Mouse (Mus musculus) gonadal fat pad, adult 2 months (tissue): ENCODE data around the gene Lbp. TPM values are rescaled to one million over a fixed set of nuclear protein-coding genes. Genes with fewer than 3 reads are reported as not detected.

ENCODE experiments used
- DNase-seq: peaks from one replicate; pipeline ENCODE4 v3.0.0-alpha.2; 2012; ENCODE audit warnings: low read depth
- polyA plus RNA-seq: library from polyadenylated mRNA; depleted of rRNA; stranded (reverse); fragments of >200 nt; gene quantifications from 2 replicates; pipeline ENCODE4 v1.2.3, GENCODE M21; 2012

Lbp gene
- polyA plus RNA-seq, 1 experiment, result 360 TPM

DNA sequence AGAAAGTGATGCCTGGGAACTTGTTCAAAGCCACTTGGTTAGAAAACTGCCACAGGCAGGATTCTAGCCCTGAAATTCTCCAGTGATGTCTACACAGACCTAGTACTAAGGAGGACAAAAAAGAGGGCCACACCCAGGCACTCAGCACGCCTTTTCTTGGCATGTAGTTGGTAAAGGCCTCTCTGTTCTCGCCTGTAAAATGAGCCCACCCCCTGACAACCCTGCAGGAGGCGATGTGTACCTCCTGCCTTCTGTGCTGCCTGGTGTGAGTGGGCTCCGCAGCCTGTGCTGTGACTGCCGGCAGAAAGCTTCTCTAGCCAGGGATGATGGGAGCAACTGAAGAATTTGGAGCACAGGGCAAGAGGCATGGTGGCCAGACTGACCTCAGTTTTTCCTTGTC, 2.0 kb downstream of the Lbp start:
- no peak for DNase-seq

DNA sequence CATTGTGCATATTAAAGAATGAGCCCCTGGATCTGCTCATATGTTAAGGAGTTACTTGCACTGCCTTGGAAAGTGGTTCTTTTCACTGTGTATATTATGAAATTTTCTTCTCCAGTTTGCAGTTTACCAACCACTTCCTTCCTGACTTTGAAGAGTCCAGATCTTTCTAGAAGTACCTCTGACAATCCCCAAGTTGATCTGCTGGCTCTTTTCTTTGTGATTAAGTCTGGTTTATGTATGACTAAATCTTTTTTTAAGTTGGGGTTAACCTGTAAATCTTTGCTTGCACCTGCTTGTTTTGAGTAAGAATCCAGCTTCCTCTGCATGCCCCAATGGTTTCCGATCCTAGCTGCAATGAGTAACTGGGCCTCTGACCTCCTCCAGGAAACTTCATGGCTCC, 6.8 kb downstream of the Lbp start:
- no peak for DNase-seq

DNA sequence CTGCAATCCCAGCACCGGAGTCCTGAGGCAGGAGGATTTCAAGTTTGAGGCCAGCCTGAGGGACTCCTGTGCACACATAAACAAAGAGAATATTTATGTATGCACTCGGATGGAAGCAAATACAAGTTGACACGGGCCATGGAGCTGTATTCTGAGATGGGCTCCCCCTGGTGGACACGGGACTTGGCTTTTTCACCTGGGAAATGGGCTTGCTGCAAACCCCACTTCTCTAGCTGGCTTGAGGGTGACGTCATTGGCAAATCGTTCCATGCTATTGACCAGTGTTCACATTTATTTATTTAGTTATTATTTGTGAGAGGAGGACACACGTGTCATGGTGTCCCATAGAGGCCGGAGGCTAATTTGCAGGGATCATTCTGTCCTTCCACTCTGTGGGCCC, 10.1 kb downstream of the Lbp start:
- no peak for DNase-seq

- DNase-seq, result no peak
Measured at GRCm38 (mm10) chr2:158317026-158317425, 10.7 kb downstream of the Lbp start.

- no peak for DNase-seq
Measured at GRCm38 (mm10) chr2:158321596-158321995, 15.3 kb downstream of the Lbp start.

GRCm38 (mm10) chr2:158322845-158323244, 16.6 kb downstream of the Lbp start:
- no peak for DNase-seq

GRCm38 (mm10) chr2:158324531-158325190, 18.4 kb downstream of the Lbp start:
- DNase-seq, result no peak

- no peak for DNase-seq
Measured at GRCm38 (mm10) chr2:158325609-158326008, 19.3 kb downstream of the Lbp start.

DNA sequence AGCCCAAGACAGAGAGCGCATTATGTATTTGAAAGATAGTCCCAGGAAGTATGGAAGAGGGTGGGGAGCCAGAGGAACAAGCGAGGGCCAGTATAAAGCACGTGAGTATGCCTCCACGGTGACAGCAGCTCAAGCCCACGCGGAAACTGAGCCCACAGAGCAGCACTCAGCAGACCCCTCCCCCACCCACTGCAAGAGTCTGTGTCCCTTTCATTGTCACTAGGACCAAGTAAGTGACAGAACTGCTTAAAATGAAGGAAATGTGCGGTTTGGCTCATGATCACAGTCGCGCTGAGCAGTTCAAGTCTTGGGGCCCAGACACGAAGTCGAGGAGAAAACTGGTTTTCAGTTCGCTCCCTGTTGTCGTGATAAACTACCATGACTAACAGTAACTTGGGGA, 28.1 kb downstream of the Lbp start:
- no peak for DNase-seq

DNA sequence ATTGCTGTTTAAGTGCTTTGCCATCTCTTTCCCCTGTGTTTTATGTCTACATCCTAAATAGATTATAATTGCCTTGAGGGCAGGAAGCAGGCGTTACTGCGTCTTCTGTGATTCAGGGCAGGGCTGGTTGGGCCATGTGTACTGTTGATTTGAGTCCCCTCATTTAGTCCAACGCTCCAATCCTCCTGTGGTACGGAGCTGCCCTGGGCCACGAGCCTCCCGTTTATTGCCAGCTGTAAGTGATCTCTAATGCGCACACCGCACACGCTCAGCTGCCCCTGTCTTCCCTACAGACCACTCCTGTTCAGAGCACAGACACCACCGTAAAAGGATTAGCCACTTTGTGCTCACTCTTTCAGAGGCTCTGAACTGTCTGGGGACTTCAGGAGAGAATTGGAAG, 31.4 kb downstream of the Lbp start:
- no peak for DNase-seq

DNA sequence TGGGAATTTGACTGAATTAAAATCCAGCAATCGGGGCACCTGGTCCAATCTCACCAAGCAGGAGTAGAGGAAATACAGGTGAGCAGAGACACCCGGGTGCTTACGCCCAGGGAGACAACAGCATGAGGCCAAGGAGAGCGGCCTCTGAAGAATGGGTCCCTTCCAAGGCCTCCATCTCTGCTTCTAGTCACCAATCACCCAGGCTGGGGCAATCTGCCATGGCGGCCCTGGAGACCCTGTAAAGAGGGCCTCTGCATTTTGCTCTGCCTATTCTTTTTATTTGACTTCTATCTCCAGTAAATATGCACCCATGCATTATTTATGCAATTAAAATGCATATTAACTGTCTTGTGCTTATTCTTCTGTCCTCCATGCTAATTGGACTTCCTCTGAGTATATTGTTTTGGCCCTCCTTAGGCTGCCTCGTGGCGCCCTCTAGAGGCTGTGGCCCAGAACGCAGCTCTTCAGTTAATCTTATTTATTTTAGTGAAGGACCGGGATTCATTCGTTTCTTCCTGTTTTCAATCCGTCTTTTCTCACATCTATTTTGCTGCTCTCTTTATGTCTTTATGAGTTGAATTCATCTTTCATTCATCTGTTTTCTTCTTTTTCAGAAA, 33.8 kb downstream of the Lbp start:
- DNase-seq, result no peak

DNA sequence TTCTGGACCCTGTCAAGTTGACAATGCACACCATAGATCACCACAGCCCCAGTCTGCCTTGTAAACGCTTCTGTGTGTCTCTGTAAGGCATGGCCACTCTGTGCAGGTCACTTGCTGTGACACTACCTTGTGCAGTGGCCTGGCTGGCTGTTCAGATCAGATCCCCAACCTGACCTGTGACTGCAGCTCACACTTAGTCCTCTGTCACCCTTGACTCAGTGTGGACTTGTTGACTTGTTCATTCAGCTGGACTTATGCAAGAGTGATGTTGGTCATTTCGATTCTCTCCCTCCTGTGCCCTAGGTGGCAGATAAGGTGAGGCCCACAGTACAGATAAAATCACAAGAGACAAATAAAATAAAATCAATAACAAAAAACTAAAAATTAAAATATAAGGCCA, 35.0 kb downstream of the Lbp start:
- no peak for DNase-seq

DNA sequence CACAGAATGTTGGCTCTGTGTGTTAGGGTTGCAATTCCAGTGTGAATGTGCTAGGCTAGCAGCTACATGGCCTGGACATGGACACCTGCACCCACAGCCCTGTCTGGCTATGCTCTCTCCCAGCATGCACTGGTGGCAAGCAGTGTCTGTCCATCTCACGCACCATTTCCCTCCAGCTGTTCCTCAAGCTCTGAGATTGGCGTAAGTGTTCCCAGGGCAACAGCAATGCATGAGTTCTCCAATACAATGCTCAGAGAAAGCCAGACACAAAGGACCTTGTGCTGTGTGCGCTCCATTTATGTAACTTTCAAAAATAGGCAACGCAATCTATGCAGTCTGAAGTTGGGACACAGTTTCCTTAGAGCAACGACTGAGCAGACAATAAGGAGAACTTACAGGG, 37.2 kb downstream of the Lbp start:
- DNase-seq, result no peak

DNA sequence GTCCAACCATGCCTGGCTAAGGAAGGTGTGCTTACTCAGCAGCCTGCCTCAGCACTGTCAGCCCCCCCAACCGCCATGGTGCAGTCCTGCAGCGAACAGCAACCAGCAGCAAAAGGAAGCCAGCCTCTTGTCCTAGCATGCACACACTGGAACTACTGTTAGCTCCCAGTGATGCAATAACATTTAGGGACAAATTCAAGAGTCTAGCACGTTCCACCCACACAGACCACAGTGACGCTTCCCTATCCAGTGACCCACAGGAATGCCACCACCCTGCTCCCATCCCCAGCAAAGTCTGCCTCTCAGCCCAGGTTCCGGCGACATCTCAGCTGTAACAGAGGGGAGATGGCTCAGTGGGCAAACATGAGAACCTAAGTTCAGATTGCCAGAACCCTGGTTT, 40.2 kb downstream of the Lbp start:
- no peak for DNase-seq

DNA sequence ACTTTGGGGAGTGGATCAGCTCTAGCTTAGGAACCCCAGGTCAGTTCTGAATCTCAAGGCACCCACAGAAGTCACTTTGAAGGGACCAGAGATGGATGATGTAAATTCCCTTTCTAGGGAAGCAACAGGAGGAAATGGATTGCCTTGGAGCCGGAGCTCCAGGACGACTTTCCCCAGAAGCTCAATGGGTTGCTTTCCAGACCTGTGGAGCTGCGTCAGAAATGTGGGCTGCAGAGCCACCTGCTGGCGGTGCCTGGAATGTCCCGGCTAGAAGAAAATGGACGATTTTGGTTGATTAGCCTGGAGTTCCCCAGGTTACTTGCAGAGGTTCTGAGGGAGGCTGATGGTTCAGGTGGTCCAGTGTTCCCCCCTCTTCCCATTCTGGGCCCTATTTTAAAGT, 41.6 kb downstream of the Lbp start:
- DNase-seq, result no peak

GRCm38 (mm10) chr2:158352801-158353520, 46.7 kb downstream of the Lbp start:
- no peak for DNase-seq

- DNase-seq, result no peak
Measured at GRCm38 (mm10) chr2:158354348-158355114, 48.2 kb downstream of the Lbp start.

- no peak for DNase-seq
Measured at GRCm38 (mm10) chr2:158355238-158355637, 48.9 kb downstream of the Lbp start.

DNA sequence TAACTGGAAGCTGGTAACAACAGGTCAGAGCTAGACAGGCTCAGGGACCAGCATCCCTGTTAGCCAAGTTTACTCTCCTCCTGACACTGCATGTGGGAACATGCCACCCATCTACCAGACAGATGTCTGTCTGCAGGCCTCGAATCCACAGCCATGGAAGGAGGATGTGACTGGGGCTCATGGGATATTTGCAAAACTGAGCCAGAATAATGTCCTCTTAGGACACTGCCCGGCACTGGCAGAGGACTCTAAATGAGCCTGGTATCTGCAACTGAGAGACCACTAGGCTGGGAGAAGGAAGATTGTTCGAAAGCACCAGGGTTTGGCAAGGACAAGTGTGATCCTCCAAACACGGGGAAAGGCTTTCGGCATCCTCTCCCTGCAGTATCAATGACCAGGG, 49.8 kb downstream of the Lbp start:
- no peak for DNase-seq

GRCm38 (mm10) chr2:158359757-158360620, 53.7 kb downstream of the Lbp start:
- no peak for DNase-seq

GRCm38 (mm10) chr2:158360873-158361677, 54.8 kb downstream of the Lbp start:
- DNase-seq, result no peak
